Mouse (Mus musculus): ENCODE measurements at regions not wholly inside any gene's neighbourhood (a gene's known extent, or its start where the extent isn't known, plus 50 kb on each side); places are given as distances from the start of the nearest gene placed in this dataset.

DNA sequence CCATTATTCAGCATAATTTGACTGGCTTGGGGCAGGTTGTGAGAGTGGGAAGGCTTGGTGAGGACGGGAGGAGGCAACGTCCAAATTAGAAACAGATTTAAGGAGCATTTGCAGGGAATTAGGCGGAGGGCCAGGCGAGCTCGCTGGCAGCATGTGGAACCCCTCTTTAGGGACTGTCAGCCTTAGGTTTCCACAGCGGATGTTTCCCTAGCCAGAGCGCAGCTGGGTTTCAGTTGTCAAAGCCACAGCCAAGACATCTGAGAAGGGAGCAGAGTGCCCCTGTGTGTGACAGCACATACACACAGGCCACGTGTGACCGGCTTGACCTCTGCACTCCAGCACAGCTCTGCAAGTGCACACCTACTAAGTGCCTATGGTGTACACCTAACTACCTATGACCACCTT, 94.5 kb downstream of the Cpn2 start:
- Histone ChIP-seq H3K4me3 (ENCODE audit: low read length) (no peak overlapping the region), H3K4me1 (ENCODE audit: control insufficient read depth, insufficient read depth, low read depth, low read length) (peaks cover 9% of the 10 kb centered on the region), H3K9me3 (ENCODE audit: control insufficient read depth, low read length) (no peaks in the 10 kb centered on the region), H3K27ac (ENCODE audit: low read depth, low read length) (no peak overlapping the region), H3K9ac (ENCODE audit: low read depth, low read length) (no peak overlapping the region), H3K36me3 (ENCODE audit: control insufficient read depth, insufficient read depth, low read length) (no peaks in the 10 kb centered on the region), H3K27me3 (replicated peaks; ENCODE audit: control insufficient read depth, insufficient read depth, low read length) (peaks cover 7% of the 10 kb centered on the region; the same call in 1 of the 2 replicates), H3K4me2 (ENCODE audit: low read length) (no peak overlapping the region)
- WGBS, result 32% methylated on average over 9 of the region's 9 CpGs
- ATAC-seq, result peak; percentile 70

DNA sequence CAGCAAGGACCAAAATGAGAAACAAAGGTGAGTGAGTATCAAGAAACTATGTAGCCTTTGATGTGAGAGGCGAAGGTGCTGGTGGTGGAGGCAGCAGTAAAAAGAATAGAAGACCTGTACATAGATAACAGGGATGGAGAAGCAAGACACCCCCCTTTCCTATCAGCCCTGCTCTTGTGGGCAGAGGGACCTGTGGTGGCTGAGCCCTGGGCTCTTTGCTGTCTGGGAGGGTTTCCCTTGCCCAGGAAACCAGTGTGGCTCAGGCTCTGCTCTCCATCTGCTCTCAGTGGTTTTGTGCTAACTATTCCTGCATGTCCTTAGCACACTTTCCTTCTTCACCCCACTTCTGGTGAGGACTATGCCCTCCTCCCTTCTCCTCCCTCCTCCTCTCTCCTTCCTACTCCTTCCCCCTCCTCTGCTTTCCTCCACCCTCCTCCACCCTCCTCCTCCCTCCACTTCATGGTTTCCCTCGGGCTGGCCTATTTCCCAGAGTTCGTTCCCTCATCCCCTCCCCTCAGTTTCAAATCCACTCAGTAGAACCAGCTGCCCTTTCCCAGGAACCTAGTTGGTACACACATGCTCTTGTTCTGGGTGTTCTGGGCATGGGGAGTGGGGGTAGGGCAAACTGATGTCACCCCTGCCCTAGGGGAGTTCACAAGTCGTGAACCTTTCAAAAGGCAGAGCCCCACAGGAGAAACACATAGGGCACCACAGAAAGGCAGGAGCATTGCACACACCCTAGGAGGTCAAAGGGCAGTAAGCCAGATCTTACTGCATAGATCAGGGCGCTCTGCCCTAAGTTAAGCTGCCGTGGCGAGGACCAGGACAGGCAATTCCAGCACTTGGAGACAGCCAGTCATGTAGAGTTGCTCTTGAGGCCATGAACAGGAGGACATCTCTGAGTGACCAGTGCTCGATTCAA, 93.1 kb downstream of the Cpn2 start:
- ATAC-seq, result peak; percentile 54
- H3K4me2 ChIP-seq (ENCODE audit: low read length), result no peak overlapping the region

DNA sequence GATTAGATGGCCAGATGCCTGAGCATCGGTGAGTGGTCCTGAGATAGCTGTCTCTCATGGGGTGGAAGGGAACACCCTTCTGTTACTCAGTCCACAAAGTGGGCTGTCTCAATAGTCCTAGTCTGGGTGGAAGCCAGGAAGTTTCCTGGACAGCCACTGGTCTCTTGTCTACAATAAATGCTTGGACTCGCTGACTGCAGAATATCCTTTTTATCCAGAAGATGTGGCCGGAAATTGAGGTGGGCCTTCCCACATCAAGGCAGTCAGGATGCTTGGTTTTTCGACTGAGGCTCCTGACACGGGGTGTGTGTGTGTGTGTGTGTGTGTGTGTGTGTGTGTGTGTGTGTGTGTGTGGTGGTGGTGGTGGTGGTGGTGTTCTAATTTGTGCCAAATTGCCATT, 91.0 kb downstream of the Cpn2 start:
- Histone ChIP-seq H3K4me1 (ENCODE audit: control insufficient read depth, insufficient read depth, low read depth, low read length) (peaks cover 9% of the 10 kb centered on the region), H3K4me3 (ENCODE audit: low read length) (no peak overlapping the region), H3K9me3 (ENCODE audit: control insufficient read depth, low read length) (no peaks in the 10 kb centered on the region), H3K9ac (ENCODE audit: low read depth, low read length) (no peak overlapping the region), H3K4me2 (ENCODE audit: low read length) (no peak overlapping the region), H3K36me3 (ENCODE audit: control insufficient read depth, insufficient read depth, low read length) (no peaks in the 10 kb centered on the region), H3K27me3 (replicated peaks; ENCODE audit: control insufficient read depth, insufficient read depth, low read length) (no peaks in the 10 kb centered on the region; the same call in 1 of the 2 replicates), H3K27ac (ENCODE audit: low read depth, low read length) (no peak overlapping the region)
- ATAC-seq, result no peak
- WGBS, result 83% methylated on average over 5 of the region's 5 CpGs

More for the DNA sequence above, 93.1 kb downstream of the Cpn2 start:
- Histone ChIP-seq H3K27me3 (replicated peaks; ENCODE audit: control insufficient read depth, insufficient read depth, low read length) (peaks cover 7% of the 10 kb centered on the region; the same call in 1 of the 2 replicates), H3K27ac (ENCODE audit: low read depth, low read length) (no peak overlapping the region), H3K36me3 (ENCODE audit: control insufficient read depth, insufficient read depth, low read length) (no peaks in the 10 kb centered on the region), H3K4me3 (ENCODE audit: low read length) (no peak overlapping the region), H3K9ac (ENCODE audit: low read depth, low read length) (no peak overlapping the region), H3K9me3 (ENCODE audit: control insufficient read depth, low read length) (no peaks in the 10 kb centered on the region), H3K4me1 (ENCODE audit: control insufficient read depth, insufficient read depth, low read depth, low read length) (peaks cover 9% of the 10 kb centered on the region)
- whole genome bisulfite sequencing, result 55% methylated on average over 8 of the region's 8 CpGs

DNA sequence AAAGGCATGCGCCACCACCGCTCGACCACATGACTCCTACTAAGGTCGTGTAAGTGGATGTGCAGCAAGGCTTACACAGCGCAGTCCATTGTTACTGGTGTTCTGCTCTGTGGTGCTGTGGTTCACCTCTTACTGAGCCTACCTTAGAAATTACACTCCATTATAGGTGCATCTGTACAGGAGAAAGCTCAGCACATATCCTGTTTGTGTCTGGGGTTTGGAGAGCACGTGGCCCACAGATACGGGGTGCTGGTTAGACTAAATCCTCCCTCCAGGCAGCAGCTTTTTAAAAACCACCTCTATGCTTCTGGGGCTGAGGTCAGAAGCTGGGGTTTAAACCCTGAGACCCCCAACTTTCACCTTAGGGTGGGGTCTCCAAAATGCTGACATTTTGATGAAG, 89.5 kb downstream of the Cpn2 start:
- Histone ChIP-seq H3K27me3 (replicated peaks; ENCODE audit: control insufficient read depth, insufficient read depth, low read length) (no peaks in the 10 kb centered on the region; the same call in 1 of the 2 replicates), H3K9ac (ENCODE audit: low read depth, low read length) (no peak overlapping the region), H3K27ac (ENCODE audit: low read depth, low read length) (no peak overlapping the region), H3K36me3 (ENCODE audit: control insufficient read depth, insufficient read depth, low read length) (no peaks in the 10 kb centered on the region), H3K4me1 (ENCODE audit: control insufficient read depth, insufficient read depth, low read depth, low read length) (peaks cover under 1% of the 10 kb centered on the region; the same call in 1 of the 2 replicates), H3K9me3 (ENCODE audit: control insufficient read depth, low read length) (no peaks in the 10 kb centered on the region), H3K4me2 (ENCODE audit: low read length) (no peak overlapping the region), H3K4me3 (ENCODE audit: low read length) (no peak overlapping the region)
- no peak for ATAC-seq
- 92% methylated on average over 7 of the region's 7 CpGs for WGBS

DNA sequence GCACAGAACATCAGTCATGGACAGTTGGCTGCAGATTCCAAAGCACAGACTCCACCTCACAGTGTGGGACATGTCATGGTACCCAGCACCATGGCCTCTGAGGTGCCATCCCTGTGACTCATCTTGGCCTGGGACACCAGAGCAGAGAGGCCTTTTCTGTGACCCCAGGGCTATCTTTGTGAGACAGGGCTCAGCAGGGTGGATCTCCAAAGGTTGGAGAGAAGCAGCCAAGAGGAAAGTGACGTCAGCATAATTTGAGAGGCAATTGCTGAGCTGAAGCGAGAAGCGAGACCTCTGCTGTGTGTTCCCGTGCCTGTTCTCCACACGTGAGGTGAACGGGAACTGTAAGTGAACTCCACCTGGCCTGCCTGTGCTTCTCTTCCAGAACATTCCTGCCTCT, 88.7 kb downstream of the Cpn2 start:
- no peak overlapping the region for H3K9ac ChIP-seq (ENCODE audit: low read depth, low read length)
- 31% methylated on average over 6 of the region's 6 CpGs for WGBS
- H3K27me3 ChIP-seq (replicated peaks; ENCODE audit: control insufficient read depth, insufficient read depth, low read length), result no peaks in the 10 kb centered on the region; the same call in 1 of the 2 replicates
- H3K4me1 ChIP-seq (ENCODE audit: control insufficient read depth, insufficient read depth, low read depth, low read length), result no peaks in the 10 kb centered on the region
- no peak overlapping the region for H3K27ac ChIP-seq (ENCODE audit: low read depth, low read length)
- H3K9me3 ChIP-seq (ENCODE audit: control insufficient read depth, low read length), result no peaks in the 10 kb centered on the region
- H3K4me3 ChIP-seq (ENCODE audit: low read length), result no peak overlapping the region
- no peak overlapping the region for H3K4me2 ChIP-seq (ENCODE audit: low read length)
- H3K36me3 ChIP-seq (ENCODE audit: control insufficient read depth, insufficient read depth, low read length), result no peaks in the 10 kb centered on the region
- ATAC-seq, result no peak

DNA sequence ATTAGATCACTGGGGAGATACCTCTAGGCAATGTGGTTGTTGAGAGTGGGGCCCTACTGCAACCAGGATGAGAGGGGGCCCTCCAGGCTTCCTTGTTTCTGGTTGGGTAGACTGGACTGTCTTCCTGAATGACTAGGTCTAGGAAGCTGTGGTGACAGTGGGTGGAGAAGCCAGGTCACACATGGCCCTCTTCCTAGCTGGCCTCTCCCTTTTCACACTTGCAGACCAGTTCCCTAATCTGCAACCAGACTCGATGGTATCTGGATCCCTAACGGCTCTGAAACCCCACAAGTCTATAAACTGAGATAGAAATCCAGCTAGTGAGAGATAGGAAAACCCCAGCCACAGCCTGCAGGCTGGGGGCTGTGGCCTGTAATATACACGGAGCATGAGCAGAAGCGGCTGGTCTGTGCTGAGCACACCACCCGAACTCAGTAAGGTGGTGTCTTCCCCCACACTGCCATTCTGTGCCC, 87.8 kb downstream of the Cpn2 start:
- Histone ChIP-seq H3K27me3 (replicated peaks; ENCODE audit: control insufficient read depth, insufficient read depth, low read length) (peaks cover 2% of the 10 kb centered on the region; the same call in 1 of the 2 replicates), H3K4me2 (ENCODE audit: low read length) (no peak overlapping the region), H3K4me3 (ENCODE audit: low read length) (no peak overlapping the region), H3K9me3 (ENCODE audit: control insufficient read depth, low read length) (no peaks in the 10 kb centered on the region), H3K36me3 (ENCODE audit: control insufficient read depth, insufficient read depth, low read length) (no peaks in the 10 kb centered on the region), H3K9ac (ENCODE audit: low read depth, low read length) (no peak overlapping the region), H3K27ac (ENCODE audit: low read depth, low read length) (no peak overlapping the region), H3K4me1 (ENCODE audit: control insufficient read depth, insufficient read depth, low read depth, low read length) (peaks cover 2% of the 10 kb centered on the region)
- 78% methylated on average over 5 of the region's 5 CpGs for WGBS
- no peak for ATAC-seq

DNA sequence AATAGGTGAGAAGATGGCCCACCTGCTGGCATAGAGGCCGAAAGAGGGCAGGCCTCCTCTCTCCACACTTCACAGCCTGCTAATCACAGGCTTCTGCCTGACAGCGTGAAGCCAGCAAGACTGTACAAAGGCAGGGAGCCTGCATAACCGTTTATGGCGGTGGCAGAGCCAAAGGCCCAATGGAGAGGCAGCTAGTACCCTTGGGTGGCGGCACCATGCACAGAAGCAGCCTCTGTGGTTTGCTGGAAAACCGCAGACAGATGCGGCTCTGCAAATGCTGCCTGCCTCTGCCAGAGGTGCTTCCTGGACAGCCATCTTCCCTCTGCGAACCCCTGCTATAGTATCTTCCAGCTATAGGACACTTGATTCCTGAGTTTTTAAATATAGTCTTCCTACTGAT, 86.2 kb downstream of the Cpn2 start:
- no peak for ATAC-seq
- 60% methylated on average over 8 of the region's 8 CpGs for WGBS

DNA sequence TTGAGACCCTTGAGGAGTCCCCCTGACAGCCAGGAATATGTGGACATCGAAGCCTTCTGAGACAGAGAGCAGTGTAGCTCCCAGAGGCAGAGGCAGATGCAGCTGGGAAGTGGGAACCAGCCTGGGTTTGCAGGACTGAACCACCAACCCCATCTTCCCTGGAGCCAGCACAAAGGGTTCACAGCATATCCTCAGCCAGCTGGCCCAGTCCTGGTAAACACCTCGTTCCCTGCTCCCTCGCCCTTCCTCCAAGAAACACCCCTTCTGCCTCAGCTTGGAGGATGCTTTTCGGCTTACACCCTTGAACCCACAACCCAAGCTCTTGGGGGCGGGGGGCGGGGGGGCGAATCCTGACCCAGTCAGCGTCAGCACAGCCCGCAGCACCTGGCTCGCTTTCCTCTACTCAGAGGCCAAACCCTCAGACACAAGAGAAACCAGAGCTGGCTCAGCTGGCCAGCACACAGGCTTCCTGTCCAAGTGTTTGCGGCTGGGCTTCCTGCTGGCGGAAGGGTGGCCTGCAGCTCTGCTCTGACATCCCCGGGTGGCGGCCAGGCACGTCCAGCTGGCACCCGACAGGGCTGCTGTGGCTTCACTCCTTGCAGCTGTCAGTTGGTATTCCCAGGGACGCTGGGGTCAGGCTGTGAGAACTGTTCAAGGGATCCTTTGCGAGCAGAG, 82.6 kb downstream of the Cpn2 start:
- 0 out of 2 replicates have a peak overlapping the region, but pooled peaks have one; percentile 16 for H3K4me2 ChIP-seq (ENCODE audit: low read length)
- 0 out of 2 replicates have a peak overlapping the region, but pooled peaks have one; percentile 41 for H3K9ac ChIP-seq (ENCODE audit: low read depth, low read length)
- 19% methylated on average over 17 of the region's 18 CpGs for WGBS
- peaks cover 9% of the 10 kb centered on the region for H3K27me3 ChIP-seq (replicated peaks; ENCODE audit: control insufficient read depth, insufficient read depth, low read length)
- H3K4me1 ChIP-seq (ENCODE audit: control insufficient read depth, insufficient read depth, low read depth, low read length), result peaks cover 26% of the 10 kb centered on the region
- no peaks in the 10 kb centered on the region for H3K36me3 ChIP-seq (ENCODE audit: control insufficient read depth, insufficient read depth, low read length)
- peak; percentile 59 for ATAC-seq
- H3K4me3 ChIP-seq (ENCODE audit: low read length), result no peak overlapping the region
- H3K9me3 ChIP-seq (ENCODE audit: control insufficient read depth, low read length), result no peaks in the 10 kb centered on the region
- H3K27ac ChIP-seq (ENCODE audit: low read depth, low read length), result peak overlapping the region; percentile 55; the same call in 1 of the 2 replicates

More for the DNA sequence above, 86.2 kb downstream of the Cpn2 start:
- H3K27me3 ChIP-seq (replicated peaks; ENCODE audit: control insufficient read depth, insufficient read depth, low read length), result peaks cover 5% of the 10 kb centered on the region; the same call in 1 of the 2 replicates
- H3K9me3 ChIP-seq (ENCODE audit: control insufficient read depth, low read length), result no peaks in the 10 kb centered on the region
- no peak overlapping the region for H3K4me3 ChIP-seq (ENCODE audit: low read length)
- no peak overlapping the region for H3K9ac ChIP-seq (ENCODE audit: low read depth, low read length)
- peaks cover 9% of the 10 kb centered on the region for H3K4me1 ChIP-seq (ENCODE audit: control insufficient read depth, insufficient read depth, low read depth, low read length)
- no peaks in the 10 kb centered on the region for H3K36me3 ChIP-seq (ENCODE audit: control insufficient read depth, insufficient read depth, low read length)
- no peak overlapping the region for H3K27ac ChIP-seq (ENCODE audit: low read depth, low read length)
- no peak overlapping the region for H3K4me2 ChIP-seq (ENCODE audit: low read length)

DNA sequence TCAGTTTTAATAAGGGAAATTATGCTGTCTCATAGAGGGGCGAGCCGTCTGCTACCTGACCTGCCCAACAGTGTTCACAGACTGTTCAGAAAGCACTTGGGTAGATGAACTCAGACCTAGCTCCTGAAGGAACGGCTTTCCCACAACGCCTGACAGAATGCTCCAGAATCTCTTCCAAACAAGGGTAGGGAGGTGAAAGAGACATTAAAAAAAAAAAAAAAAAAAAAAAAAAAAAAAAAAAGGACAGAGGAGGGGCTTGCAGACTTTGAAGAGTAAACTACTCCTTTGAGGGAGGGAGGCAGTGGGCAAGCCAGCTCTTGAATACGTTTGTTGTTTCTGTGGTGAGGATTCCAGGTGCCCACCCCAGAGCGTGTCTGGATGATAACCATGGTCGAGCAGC, 81.6 kb downstream of the Cpn2 start:
- ATAC-seq, result no peak
- 56% methylated on average over 7 of the region's 7 CpGs for WGBS

More for the DNA sequence above, 81.6 kb downstream of the Cpn2 start:
- no peak overlapping the region for H3K4me3 ChIP-seq (ENCODE audit: low read length)
- no peaks in the 10 kb centered on the region for H3K9me3 ChIP-seq (ENCODE audit: control insufficient read depth, low read length)
- H3K9ac ChIP-seq (ENCODE audit: low read depth, low read length), result no peak overlapping the region
- no peaks in the 10 kb centered on the region for H3K36me3 ChIP-seq (ENCODE audit: control insufficient read depth, insufficient read depth, low read length)
- peaks cover 26% of the 10 kb centered on the region for H3K4me1 ChIP-seq (ENCODE audit: control insufficient read depth, insufficient read depth, low read depth, low read length)
- no peak overlapping the region for H3K4me2 ChIP-seq (ENCODE audit: low read length)
- H3K27me3 ChIP-seq (replicated peaks; ENCODE audit: control insufficient read depth, insufficient read depth, low read length), result peaks cover 16% of the 10 kb centered on the region
- no peak overlapping the region for H3K27ac ChIP-seq (ENCODE audit: low read depth, low read length)
